Mouse (Mus musculus) c-Kit-positive CD71-negative TER-119-negative erythroid progenitor cells, embryonic 14.5 days (primary cell): ENCODE measurements around the gene Mfsd1.

ENCODE experiments used
- DNase-seq: peaks from one replicate; pipeline ENCODE4 v3.0.0-alpha.2; 2013; ENCODE audit warnings: low read depth

Mfsd1 gene

DNA sequence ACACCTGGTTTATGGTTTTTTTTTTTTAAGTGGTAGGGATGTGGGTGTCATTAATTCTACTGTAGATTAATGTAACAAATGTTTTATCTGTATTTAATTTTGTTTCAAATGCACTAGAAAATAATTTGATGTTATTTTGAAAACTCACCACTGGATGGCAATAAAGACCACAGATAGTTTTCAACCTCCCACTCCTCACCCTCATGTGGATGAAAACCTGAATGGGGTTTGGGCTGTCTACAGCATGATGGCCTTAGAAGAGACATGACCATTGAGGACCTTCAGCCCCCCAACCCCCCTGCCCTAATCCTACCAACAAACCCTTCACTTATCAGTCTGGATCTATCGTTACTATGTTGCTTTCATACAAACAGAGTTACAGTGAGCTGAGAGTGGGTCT, 42.1 kb downstream of the Mfsd1 start:
- DNase-seq: no peak

DNA sequence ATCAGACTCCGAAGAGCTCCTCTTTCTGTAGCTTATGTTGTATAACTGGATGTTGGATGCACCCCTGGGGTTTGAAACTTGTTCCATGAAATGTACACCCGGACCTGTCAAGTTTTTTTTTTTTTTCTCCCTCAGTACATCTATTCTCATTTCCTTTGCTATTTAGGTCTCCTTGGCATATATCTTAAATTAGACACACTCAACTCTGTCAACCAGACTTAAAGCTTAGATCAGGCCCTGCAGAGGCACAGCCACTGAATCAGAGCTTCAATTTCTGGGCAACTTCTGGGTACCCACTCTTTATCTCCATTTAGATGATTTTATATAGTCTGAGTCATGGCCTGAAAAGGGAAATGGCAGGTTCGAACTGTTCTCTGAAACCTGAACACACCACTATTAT, 60.6 kb downstream of the Mfsd1 start:
- no peak for DNase-seq

- no peak for DNase-seq
Measured at GRCm38 (mm10) chr3:67645640-67646466, 63.3 kb downstream of the Mfsd1 start.
